Mouse (Mus musculus) layer of hippocampus, postnatal 25 days (tissue): ENCODE results near the gene C2cd3. TPM values are rescaled to one million over a fixed set of nuclear protein-coding genes. Genes with fewer than 3 reads are reported as not detected.

Experiments
- DNase-seq, 2 experiments: peaks; one replicate each; pipeline ENCODE4 v3.0.0; 2022; ENCODE audit warnings: mixed read lengths in 2 of 2, low spot score in 1 of 2; ENCODE audit errors: extremely low spot score in 1 of 2
- total RNA-seq, 2 experiments: library from RNA; stranded (reverse); gene quantifications; 2 replicates each; pipeline ENCODE4 v1.2.3; 2021

Gene C2cd3
- total RNA-seq, 2 experiments from 2014 or later, result 21.4 to 23.2 TPM

GRCm38 (mm10) chr7:100495581-100496251, 123.7 kb downstream of the C2cd3 start:
- peak in 1 of 2 experiments; percentile 48 for DNase-seq

- DNase-seq, result no peak
Measured at GRCm38 (mm10) chr7:100496371-100496770, 124.3 kb downstream of the C2cd3 start.

GRCm38 (mm10) chr7:100496791-100497190, 124.8 kb downstream of the C2cd3 start:
- DNase-seq, result no peak

GRCm38 (mm10) chr7:100497402-100497801, 125.4 kb downstream of the C2cd3 start:
- DNase-seq, result no peak

GRCm38 (mm10) chr7:100497982-100498381, 125.9 kb downstream of the C2cd3 start:
- no peak for DNase-seq

GRCm38 (mm10) chr7:100499465-100499864, 127.4 kb downstream of the C2cd3 start:
- no peak for DNase-seq

- DNase-seq, result no peak
Measured at GRCm38 (mm10) chr7:100500276-100500977, 128.4 kb downstream of the C2cd3 start.

GRCm38 (mm10) chr7:100501027-100501843, 129.2 kb downstream of the C2cd3 start:
- no peak for DNase-seq

GRCm38 (mm10) chr7:100501844-100502373, 129.9 kb downstream of the C2cd3 start:
- DNase-seq, result no peak

- DNase-seq, result no peak
Measured at GRCm38 (mm10) chr7:100502374-100502922, 130.4 kb downstream of the C2cd3 start.

GRCm38 (mm10) chr7:100503076-100503475, 131.0 kb downstream of the C2cd3 start:
- no peak for DNase-seq

- no peak for DNase-seq
Measured at GRCm38 (mm10) chr7:100504740-100505487, 132.9 kb downstream of the C2cd3 start.

GRCm38 (mm10) chr7:100506494-100506893, 134.5 kb downstream of the C2cd3 start:
- DNase-seq, result no peak

- no peak for DNase-seq
Measured at GRCm38 (mm10) chr7:100508670-100509069, 136.6 kb downstream of the C2cd3 start.

- no peak for DNase-seq
Measured at GRCm38 (mm10) chr7:100511602-100512001, 139.6 kb downstream of the C2cd3 start.

- peak in 1 of 2 experiments; percentile 12 for DNase-seq
Measured at GRCm38 (mm10) chr7:100514573-100514972, 142.5 kb downstream of the C2cd3 start, which contains the start of gene Dnajb13. Gene Dnajb13, minus strand, starts transcription at chr7:100514960.
